Mouse (Mus musculus) heart, embryonic 11.5 days (tissue): ENCODE data around the gene Cblc. TPM values are rescaled to one million over a fixed set of nuclear protein-coding genes. Genes with fewer than 3 reads are reported as not detected.

Source experiments
- ATAC-seq: fragments of 200-750 bp; cut with Nextera tagmentation; replicated peaks from 2 replicates; pipeline ENCODE4 v1.8.0; 2017; ENCODE audit warnings: moderate library complexity; ENCODE audit not compliant: insufficient number of reproducible peaks, low FRiP score, low TSS enrichment
- H3K27ac ChIP-seq: fragments of 300-500 bp; sonication (generic); 2 replicates; pipeline ENCODE4 v1.5.1; 2014; ENCODE audit warnings: mild to moderate bottlenecking, low read depth, low read length
- H3K27me3 ChIP-seq: fragments of 300-500 bp; sonication (generic); 2 replicates; pipeline ENCODE4 v1.6.1; 2014; ENCODE audit warnings: mild to moderate bottlenecking, low read length, mixed read lengths; ENCODE audit not compliant: control insufficient read depth, insufficient read depth
- H3K36me3 ChIP-seq: fragments of 300-500 bp; sonication (generic); 2 replicates; pipeline ENCODE4 v1.6.1; 2014; ENCODE audit warnings: mild to moderate bottlenecking, low read length, moderate library complexity, mixed read lengths; ENCODE audit not compliant: control insufficient read depth, insufficient read depth
- H3K4me1 ChIP-seq: fragments of 300-500 bp; sonication (generic); 2 replicates; pipeline ENCODE4 v1.6.1; 2014; ENCODE audit warnings: low read length; ENCODE audit not compliant: control insufficient read depth, insufficient read depth
- H3K4me2 ChIP-seq: fragments of 300-500 bp; sonication (generic); 2 replicates; pipeline ENCODE4 v1.6.1; 2014; ENCODE audit warnings: mild to moderate bottlenecking, moderate library complexity
- H3K4me3 ChIP-seq: fragments of 300-500 bp; sonication (generic); 2 replicates; pipeline ENCODE4 v1.5.1; 2014; ENCODE audit warnings: low read depth, low read length
- H3K9ac ChIP-seq: fragments of 300-500 bp; sonication (generic); 2 replicates; pipeline ENCODE4 v1.6.1; 2014; ENCODE audit warnings: mild to moderate bottlenecking, low read depth, low read length, moderate library complexity
- H3K9me3 ChIP-seq: fragments of 300-500 bp; sonication (generic); replicated peaks from 2 replicates; pipeline ENCODE4 v1.6.1; 2016; ENCODE audit warnings: low read length; ENCODE audit not compliant: control insufficient read depth
- WGBS: fragments of 180-500 bp; shearing (Covaris S2); extraction: QIAGEN DNeasy Blood & Tissue Kit; methylation state at CpG from one replicate; pipeline ENCODE4 v1.1.7; 2014; ENCODE audit not compliant: insufficient replicate concordance; 5-methylcytosine and 5-hydroxymethylcytosine counted together
- polyA plus RNA-seq: library from polyadenylated mRNA; unstranded; fragments of >200 nt; fragmentation: Nextera tagmentation; extraction: Ambion mirVana; gene quantifications from 2 replicates; pipeline ENCODE4 v1.2.1, GENCODE M21; 2014

Cblc gene
- polyA plus RNA-seq = 0.20 and 0.24 TPM in 2 replicates

DNA sequence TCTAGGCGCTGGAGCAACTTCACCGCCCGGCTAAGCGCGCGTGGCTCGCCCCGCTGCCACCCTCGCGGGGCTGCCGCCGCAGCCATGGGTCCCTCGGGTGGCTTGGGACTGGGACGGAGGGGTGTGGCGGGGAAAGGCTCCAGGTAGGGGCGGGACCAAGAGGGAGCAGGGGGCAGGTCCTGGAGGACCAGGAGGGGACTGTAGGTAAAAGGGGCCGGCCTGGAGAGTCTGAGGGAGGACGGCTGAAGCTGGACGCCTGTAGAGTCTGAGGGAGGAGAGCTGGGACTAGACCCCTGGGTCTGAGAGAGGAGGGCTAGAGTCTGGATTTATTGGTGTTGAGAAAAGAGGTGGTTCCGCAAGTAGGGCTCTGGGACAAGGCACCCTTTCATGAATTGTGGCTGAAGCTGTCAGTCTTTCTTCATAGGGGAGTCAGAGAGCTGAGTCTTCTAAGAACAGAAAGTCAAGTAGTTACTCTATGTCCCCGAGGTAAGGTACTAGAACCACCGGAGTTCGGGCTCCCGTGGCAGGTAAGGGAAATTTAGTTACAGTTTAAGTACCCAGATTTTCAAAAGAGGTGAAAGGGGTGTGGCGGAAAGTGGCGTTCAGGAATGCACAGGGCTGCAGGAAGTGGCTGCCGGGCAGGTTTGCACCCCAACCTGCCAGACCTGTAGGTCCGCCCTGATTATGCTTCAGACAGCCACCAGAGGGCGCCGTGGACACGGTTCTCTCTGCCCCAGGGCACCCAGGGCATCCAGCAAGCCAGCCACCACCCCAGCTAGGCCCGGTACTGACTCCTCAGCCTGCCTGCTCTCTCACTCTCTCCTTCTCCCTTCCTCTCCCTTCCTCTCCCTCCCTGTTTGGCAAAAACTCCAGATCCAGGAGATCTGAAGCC is at the start of gene Cblc:
Cblc (minus strand) TSS at position 113 of the 892 bp plus-strand sequence.
- H3K36me3 ChIP-seq = no peaks in the 10 kb centered on the region
- peak within 1 kb of the TSS; percentile 22; the same call in 1 of the 2 replicates for H3K4me3 ChIP-seq
- 3% methylated on average over 32 of the region's 32 CpGs for WGBS
- H3K27me3 ChIP-seq = peaks cover 22% of the 10 kb centered on the region
- H3K9me3 ChIP-seq = no peaks in the 10 kb centered on the region
- H3K27ac ChIP-seq = no peak within 1 kb of the TSS
- no peaks in the 10 kb centered on the region for H3K4me1 ChIP-seq
- ATAC-seq = peak; percentile 8; the same call in 1 of the 2 replicates
- peak within 1 kb of the TSS; percentile 40 for H3K4me2 ChIP-seq
- H3K9ac ChIP-seq = peak within 1 kb of the TSS; percentile 39; the same call in 1 of the 2 replicates

DNA sequence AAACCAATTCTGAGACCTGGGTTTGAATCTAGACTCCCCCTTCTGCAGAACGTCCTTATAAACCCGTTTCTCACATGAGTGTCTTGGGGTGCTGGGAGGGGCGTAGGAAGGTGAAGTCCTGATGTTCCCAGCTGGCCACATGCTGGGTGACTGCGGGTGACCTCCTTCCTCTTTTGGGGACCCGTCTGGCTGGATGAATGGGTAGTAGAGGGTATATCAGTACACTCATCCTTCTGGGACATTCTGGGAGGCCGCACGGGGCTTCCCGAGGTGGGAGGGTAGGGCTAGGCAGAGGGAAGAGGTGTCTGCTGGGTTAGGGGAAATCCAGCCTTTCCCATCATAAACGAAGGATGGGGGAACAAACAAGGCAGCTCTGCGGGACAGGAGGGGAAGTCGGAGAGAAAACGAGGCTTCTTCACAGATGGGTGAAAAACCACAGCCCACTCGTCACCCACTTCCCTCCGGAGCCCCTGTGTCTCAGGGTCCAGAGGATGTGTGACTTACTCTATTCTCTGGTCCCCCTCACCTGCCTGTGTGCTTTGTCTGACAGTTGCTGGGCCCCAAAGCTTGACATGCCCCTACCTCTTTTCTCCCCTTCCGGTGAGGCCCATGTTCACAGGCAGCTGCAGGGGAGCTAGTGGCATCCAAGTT is 48.0 kb upstream of the Cblc start:
- no peaks in the 10 kb centered on the region for H3K36me3 ChIP-seq
- H3K27me3 ChIP-seq = peaks cover 28% of the 10 kb centered on the region
- WGBS = 55% methylated on average over 15 of the region's 15 CpGs
- no peak overlapping the region for H3K4me3 ChIP-seq
- no peaks in the 10 kb centered on the region for H3K9me3 ChIP-seq
- H3K4me1 ChIP-seq = no peaks in the 10 kb centered on the region
- H3K4me2 ChIP-seq = no peak overlapping the region
- no peak overlapping the region for H3K9ac ChIP-seq
- H3K27ac ChIP-seq = no peak overlapping the region
- no peak for ATAC-seq

- no peaks in the 10 kb centered on the region for H3K4me1 ChIP-seq
- no peak overlapping the region for H3K4me2 ChIP-seq
- ATAC-seq = no peak
- H3K27ac ChIP-seq = no peak overlapping the region
- H3K9ac ChIP-seq = no peak overlapping the region
- no peaks in the 10 kb centered on the region for H3K36me3 ChIP-seq
- 2% methylated on average over 11 of the region's 11 CpGs for WGBS
- H3K27me3 ChIP-seq = peaks cover 26% of the 10 kb centered on the region
- no peaks in the 10 kb centered on the region for H3K9me3 ChIP-seq
- no peak overlapping the region for H3K4me3 ChIP-seq
Measured at GRCm38 (mm10) chr7:19843561-19843960, 47.0 kb upstream of the Cblc start.

- WGBS = 29% methylated on average over 19 of the region's 19 CpGs
Measured at GRCm38 (mm10) chr7:19842885-19843504, 46.4 kb upstream of the Cblc start.

DNA sequence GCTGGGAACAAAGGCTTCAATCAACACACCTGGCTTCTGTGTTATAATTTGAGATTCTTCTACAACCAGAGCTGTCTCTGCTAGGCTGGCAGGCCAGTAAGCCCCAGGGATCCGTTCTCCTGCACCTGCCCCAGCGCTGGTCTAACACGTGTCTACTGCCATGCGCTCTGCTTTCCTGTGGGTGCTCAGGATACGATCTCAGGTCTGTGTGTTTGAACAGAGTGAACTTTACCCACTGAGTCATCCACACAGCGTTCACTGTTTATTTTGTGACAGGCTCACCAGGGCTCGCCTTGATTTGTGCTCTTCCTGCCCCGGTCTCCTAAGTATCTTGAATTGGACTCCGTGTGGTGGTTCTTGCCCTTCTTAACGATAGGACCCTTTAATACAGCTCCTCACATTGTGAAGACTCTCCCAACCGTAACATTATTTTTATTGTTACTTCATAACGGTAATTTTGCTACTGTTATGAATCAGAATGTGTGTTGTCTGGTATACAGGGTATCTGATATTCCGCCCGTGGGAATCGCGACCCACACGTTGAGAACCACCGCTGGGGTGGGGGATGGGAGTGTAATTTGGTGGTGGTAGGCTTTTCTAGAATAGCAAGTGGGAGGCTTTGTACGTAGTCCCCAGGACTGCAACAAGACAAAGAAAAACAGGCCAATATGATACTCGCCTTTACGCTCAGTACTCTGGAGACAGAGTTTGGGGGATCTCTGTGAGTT is 45.2 kb upstream of the Cblc start:
- Histone ChIP-seq H3K4me3 (no peak overlapping the region), H3K4me1 (no peaks in the 10 kb centered on the region), H3K27ac (no peak overlapping the region), H3K9ac (no peak overlapping the region), H3K4me2 (no peak overlapping the region), H3K9me3 (no peaks in the 10 kb centered on the region), H3K36me3 (no peaks in the 10 kb centered on the region), H3K27me3 (peaks cover 23% of the 10 kb centered on the region)
- 77% methylated on average over 21 of the region's 21 CpGs for WGBS
- ATAC-seq = no peak

More at GRCm38 (mm10) chr7:19842885-19843504, 46.4 kb upstream of the Cblc start:
- H3K27me3 ChIP-seq = peaks cover 26% of the 10 kb centered on the region
- H3K4me3 ChIP-seq = no peak overlapping the region
- no peak for ATAC-seq
- H3K27ac ChIP-seq = no peak overlapping the region
- no peak overlapping the region for H3K4me2 ChIP-seq
- no peaks in the 10 kb centered on the region for H3K4me1 ChIP-seq
- no peak overlapping the region for H3K9ac ChIP-seq
- H3K36me3 ChIP-seq = no peaks in the 10 kb centered on the region
- H3K9me3 ChIP-seq = no peaks in the 10 kb centered on the region

DNA sequence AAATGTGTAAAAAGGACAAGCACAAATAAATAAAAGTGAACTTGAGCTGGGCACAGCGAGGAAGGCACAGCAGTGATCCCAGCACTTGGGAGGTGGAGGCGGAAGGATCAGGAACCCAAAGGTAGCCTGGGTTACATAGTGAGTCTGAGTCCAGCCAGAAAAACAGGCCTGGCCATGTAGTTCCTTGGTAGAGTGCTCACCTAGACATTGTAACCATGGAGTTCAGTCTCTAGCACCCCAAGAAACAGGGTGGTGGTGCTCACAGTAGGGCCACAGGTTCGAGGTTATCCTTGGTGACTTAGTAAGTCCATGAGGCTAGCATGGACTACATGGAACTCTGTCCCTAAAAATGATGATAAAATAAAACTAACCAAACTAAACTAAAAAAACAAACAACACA is 44.3 kb upstream of the Cblc start:
- ATAC-seq = no peak
- H3K27me3 ChIP-seq = peaks cover 23% of the 10 kb centered on the region
- no peak overlapping the region for H3K4me3 ChIP-seq
- H3K4me1 ChIP-seq = no peaks in the 10 kb centered on the region
- H3K36me3 ChIP-seq = no peaks in the 10 kb centered on the region
- H3K27ac ChIP-seq = no peak overlapping the region
- H3K9ac ChIP-seq = no peak overlapping the region
- no peak overlapping the region for H3K4me2 ChIP-seq
- 85% methylated on average over 3 of the region's 3 CpGs for WGBS
- no peaks in the 10 kb centered on the region for H3K9me3 ChIP-seq

DNA sequence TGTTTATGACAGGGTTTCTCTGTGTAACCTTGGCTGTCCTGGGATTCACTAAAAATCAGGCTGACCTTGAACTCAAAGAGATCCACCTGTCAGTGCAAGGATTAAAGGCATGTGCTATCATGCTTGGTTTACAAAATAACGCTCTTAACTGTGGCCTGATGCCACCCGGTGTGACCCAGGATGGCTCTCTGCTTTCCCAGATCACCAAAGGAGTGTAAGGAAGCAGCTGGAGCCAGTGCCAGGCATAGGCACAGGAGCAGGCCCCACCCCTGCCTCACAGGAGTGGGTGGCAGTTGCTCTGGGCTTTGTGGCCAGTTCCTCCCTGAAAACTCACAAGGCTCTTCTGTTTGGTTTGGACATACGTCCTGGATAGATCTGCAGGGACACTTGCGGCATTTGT is 43.8 kb upstream of the Cblc start:
- Histone ChIP-seq H3K27ac (no peak overlapping the region), H3K9me3 (no peaks in the 10 kb centered on the region), H3K9ac (no peak overlapping the region), H3K27me3 (peaks cover 23% of the 10 kb centered on the region), H3K4me2 (no peak overlapping the region), H3K4me1 (no peaks in the 10 kb centered on the region), H3K4me3 (no peak overlapping the region), H3K36me3 (no peaks in the 10 kb centered on the region)
- WGBS = 74% methylated on average over 4 of the region's 4 CpGs
- no peak for ATAC-seq

GRCm38 (mm10) chr7:19836843-19837242 is 40.2 kb upstream of the Cblc start:
- no peaks in the 10 kb centered on the region for H3K36me3 ChIP-seq
- H3K9ac ChIP-seq = no peak overlapping the region
- WGBS = 47% methylated on average over 3 of the region's 3 CpGs
- no peaks in the 10 kb centered on the region for H3K9me3 ChIP-seq
- H3K4me1 ChIP-seq = no peaks in the 10 kb centered on the region
- ATAC-seq = no peak
- H3K4me3 ChIP-seq = no peak overlapping the region
- H3K4me2 ChIP-seq = no peak overlapping the region
- no peaks in the 10 kb centered on the region for H3K27me3 ChIP-seq
- no peak overlapping the region for H3K27ac ChIP-seq
